Mouse (Mus musculus) cerebellum, adult (tissue): ENCODE results near the gene Plagl1.

Source experiments
- ATAC-seq: cut with Nextera tagmentation; 2 replicates; pipeline ENCODE4 v1.9.2; 2017; ENCODE audit warnings: mild to moderate bottlenecking, moderate library complexity, mixed read lengths; ENCODE audit not compliant: insufficient number of reproducible peaks, low FRiP score, low TSS enrichment

Gene Plagl1

DNA sequence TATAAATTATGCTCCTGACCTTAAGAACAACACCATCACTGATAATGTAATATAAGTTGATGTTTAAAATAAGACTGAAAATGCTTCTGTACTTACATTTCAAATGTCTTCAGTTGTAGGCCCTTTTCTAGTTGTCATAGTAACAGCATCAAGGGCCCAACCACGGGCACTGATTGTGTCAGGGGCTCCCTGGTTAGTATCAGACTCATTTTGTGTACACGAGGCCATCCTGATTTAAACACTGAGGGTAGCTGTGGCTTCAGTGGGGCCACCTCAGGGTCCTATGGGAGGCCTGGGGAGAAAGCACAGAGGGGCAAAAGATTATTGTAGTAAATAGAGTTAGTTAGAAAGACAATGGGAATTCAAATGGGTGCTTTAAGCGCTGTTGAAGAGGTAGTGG is 65.5 kb downstream of the Plagl1 start:
- no peak for ATAC-seq

DNA sequence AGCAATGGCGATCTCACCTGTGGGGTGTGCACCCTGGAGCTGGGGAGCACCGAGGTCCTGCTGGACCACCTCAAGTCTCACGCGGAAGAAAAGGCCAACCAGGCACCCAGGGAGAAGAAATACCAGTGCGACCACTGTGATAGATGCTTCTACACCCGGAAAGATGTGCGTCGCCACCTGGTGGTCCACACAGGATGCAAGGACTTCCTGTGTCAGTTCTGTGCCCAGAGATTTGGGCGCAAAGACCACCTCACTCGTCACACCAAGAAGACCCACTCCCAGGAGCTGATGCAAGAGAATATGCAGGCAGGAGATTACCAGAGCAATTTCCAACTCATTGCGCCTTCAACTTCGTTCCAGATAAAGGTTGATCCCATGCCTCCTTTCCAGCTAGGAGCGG is 67.0 kb downstream of the Plagl1 start:
- ATAC-seq = no peak

DNA sequence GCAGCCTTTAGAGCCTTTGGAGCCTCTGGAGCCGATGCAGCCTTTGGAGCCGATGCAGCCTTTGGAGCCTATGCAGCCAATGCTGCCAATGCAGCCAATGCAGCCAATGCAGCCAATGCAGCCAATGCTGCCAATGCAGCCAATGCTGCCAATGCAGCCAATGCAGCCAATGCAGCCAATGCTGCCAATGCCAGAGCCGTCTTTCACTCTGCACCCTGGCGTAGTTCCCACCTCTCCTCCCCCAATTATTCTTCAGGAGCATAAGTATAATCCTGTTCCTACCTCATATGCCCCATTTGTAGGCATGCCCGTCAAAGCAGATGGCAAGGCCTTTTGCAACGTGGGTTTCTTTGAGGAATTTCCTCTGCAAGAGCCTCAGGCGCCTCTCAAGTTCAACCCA is 67.6 kb downstream of the Plagl1 start:
- no peak for ATAC-seq

DNA sequence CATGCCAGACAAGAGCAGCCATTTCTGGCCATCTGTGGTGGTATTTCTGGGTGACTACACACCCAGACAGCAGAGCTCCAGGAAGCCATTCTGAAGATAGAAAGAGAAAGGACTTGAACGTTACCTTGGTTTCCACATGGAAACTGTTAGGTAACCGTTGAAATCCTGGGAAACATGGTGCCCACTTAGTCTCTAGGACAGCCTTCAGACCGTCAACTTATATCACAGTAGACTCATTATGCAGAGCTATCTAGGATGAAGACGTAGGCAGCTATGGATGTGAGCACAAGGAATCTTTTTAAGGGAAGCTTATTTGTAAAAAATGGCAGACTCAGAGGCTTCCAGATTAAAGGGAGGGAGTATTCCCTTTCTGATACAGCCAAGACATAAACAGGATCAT is 73.5 kb downstream of the Plagl1 start:
- ATAC-seq = no peak

DNA sequence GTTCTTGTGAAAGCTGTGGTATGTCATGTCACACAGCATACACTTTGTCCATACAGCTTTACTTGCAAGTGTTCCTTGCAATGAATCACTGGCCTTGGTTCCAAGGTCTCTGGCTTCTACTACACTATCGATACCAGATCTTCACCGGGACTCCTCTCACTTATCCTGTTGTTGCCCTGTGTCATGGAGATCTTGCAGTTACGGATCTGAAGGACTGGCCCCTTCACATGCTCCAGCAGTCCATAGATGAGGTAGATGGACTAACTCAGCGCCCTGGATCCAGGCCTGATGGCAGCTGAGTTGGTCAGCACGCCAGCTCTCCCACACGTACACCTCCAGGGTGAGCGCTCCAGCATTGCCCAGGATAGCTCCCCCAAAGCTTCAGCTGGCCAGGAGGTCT is 75.0 kb downstream of the Plagl1 start:
- ATAC-seq = no peak

DNA sequence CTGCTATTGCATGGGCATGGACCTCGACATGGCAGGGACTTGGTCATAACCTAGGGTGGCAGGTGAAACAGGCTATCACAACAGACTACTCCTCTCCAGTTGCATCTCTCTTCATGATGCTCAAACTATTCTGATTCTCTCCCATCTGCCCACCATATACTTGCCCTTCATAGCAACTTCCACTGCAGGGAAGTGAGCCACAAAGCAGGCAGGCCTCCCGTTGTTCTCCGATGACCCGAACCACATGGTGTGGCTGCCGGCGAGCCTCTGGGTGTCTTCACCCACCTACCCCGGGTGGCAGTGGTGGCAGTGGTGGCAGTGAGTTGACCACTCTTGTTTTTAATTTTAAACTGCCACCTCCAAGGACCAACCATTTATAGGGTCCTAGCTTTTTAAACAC is 75.4 kb downstream of the Plagl1 start:
- no peak for ATAC-seq

DNA sequence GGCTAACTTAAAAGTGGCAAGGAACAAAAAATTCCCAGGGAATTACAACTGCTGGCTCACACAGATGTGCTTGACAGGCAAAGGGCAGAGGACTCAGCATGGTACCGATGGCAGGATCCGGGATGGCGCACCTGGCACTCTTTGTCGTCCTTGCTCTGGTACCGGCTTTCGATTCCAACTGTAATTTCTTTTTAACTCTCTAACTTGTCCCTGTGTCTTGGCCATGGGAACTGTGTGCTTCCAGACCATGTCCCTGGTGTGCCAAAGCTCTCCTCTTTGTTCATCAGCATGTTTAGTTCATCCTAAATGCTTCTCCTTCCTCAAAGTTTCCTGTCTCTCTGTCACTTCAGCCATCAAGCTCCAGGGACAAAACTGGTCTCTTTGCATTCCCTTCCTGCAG is 77.6 kb downstream of the Plagl1 start:
- ATAC-seq = no peak

DNA sequence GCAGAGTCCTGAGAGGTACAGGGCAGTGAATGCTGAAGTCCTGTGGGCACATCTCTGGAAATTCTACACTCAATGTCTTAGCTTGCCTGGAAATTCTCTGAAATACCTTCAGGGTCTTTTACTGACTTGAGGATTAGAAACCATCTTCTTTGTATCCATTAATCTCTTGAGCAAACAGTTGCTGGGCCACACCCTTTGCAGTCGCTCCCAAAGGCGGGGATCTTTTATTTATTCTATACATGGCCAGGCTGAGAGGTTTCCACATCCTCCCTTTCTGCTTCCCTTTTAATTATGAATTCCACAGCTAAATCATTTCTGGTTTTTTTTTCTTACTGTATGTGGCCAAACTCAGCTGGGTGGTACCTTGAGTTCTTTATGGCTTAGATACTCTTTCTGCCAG is 80.1 kb downstream of the Plagl1 start:
- no peak for ATAC-seq

DNA sequence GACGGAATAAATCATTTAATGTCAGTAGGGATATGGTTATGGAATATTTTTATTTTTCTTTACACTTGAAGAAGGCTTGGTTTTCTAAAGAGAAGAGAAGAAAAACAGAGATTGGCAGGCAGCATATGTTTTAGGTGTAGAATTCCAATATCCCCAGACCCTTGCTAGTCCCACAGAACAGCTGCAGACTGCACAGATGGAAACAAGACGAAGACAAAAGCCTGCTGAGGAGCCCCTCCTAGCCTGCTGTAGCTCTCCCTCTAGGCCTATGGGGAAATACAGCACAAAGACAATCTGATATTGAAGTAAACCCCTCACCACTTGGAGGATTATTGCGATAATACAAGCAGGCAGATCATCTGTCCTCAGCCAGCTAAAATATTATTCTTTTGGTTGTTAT is 90.1 kb downstream of the Plagl1 start:
- no peak for ATAC-seq

DNA sequence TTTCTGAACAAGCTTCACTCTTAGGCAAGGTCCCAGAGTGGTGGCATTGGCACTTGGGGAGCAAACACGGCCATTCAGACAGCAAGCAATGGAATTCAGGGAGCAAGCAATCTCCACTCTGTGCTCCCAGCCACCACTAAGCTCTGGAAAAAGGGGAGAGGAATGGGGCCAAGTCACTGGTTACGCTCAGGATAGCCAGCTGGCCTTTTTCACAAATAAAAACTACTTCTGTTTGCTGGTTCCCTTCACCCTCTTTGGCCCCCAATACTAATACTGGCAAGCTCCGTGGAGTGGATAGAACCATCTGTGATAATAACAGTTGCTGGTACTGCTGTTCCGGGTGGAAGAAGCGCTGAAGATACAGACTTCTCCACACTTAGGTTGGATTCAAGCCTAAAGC is 91.0 kb downstream of the Plagl1 start:
- peak; percentile 31; the same call in 1 of the 2 replicates for ATAC-seq

DNA sequence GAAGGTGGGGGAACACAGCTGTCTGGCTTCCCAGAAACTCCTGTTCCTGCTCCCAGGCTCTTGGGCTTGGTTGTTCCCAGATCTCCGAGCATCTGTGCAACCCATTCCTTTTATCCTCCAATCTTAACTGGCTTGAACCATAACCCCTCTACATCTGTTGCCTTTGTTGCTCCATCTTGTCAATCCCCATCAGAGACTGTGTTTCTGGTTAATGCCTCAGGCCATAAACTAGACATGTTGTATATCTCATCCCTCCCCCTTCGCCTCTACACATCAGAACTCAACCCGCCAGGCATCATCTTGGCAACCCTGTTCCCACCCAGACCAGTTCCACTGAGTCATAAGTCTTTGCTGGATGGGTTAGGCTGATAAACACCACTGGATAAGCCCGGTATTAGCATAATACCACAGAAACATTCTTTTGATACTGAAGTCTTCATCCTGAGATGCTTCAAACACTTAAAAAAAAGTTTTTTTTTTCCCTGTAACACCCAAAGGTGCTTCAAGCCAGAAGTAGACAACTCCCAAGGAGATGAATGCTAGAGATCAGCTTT is 92.6 kb downstream of the Plagl1 start:
- ATAC-seq = no peak

DNA sequence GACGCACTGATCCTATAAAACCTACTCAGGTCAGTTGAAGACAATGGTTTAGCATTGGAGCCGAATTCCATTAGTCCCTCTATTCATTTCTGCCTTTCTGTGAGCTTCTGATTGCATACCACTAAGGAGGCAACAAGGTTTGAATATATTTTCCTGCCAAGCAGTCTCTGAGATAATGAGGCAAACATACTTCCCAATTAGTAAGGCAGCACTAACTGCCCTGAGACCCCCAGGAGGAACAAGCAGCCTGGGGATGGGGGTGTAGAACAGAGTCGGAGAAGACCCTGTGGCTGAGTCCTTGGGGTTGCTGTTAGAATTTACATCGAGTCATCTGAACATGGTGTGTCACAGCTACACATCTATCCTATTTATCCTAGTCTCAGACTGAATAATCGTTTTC is 95.1 kb downstream of the Plagl1 start:
- no peak for ATAC-seq

DNA sequence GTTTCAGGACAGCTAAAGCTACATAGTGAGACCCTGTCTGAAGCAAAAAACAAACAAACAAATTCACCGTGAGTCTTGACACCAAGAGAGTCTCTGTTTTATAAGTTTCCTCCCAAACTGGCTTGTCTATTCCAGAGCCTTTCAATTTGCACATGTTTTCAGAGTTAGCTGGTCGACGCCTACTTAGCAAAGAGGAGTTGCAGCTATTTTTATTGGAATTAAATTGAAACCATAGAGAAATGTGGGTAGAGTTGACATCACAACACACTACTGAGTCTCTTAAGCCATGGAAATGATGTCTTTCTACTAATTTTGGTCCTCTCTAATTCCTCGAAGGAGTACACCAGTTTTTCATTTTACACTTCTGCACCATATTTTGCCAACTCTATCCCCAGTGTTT is 100.6 kb downstream of the Plagl1 start:
- no peak for ATAC-seq

DNA sequence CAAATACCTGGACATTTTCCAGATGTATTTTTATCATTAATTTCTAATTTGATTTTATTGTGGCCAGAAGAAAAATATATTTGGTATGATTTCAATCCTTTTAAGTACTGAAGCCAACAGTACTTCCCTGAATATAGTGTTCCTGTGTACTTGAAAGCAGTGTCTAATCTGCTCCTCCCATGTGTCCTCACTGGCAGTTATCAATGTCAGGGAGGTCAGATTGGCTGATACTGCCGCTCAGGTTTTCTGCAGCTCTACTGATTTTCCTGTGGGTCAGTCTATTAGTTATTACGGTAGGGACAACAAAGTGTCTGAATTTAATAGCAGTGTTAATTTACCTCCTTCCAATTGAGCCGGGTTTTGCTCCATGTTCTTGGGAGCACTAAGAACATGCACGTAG is 101.7 kb downstream of the Plagl1 start:
- ATAC-seq = no peak

DNA sequence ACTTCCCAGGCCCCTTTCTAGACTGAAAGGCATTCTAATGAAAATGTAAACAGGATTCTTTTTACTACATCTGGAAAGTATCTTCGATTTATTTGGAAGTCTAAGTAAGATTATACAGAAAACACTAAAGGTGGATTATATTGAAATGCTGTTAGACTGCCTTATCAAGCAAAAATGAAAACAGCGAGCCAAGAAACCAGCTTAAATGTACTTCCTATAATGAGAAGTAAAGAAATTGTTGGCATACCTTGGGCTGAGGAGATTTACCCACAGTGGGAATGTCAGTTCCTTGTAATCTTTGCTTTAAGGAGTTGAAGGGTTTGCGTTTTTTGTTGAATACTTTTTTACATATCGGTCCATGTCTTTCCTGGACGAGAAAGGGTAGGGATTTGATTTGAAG is 108.2 kb downstream of the Plagl1 start:
- ATAC-seq = no peak

DNA sequence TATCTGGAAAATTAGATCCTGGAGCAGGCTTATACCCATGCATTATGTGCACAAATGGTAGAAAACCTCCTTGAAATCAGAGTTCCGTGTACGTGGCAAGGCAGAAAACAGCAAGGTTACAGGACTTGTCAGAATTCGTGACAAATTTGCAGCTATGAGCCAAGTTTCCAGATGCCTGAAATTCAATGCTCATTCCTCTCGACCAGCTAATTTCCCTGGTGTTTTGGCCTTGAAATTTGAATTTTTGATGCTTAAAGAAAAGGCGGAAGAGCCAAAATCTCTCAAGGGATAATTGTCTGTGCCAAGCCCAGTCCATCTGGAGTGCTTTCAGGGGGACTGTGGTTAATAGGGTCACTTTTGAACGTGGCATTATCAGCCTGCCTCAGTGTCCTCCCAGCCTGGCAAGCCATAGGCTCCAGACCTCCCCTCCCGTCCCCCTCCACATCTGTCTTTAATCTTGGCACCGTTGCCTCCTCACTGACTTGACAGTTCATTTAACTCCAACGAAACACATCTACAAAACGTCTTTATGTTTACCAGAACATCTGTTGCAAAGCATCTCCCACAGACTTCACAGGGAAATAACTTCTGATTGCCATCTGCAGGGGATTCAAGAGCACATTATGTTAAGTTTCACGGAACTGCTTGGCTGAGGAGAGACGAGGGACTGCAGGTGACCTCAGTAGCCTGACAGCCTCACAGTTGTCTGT is 110.6 kb downstream of the Plagl1 start:
- no peak for ATAC-seq

DNA sequence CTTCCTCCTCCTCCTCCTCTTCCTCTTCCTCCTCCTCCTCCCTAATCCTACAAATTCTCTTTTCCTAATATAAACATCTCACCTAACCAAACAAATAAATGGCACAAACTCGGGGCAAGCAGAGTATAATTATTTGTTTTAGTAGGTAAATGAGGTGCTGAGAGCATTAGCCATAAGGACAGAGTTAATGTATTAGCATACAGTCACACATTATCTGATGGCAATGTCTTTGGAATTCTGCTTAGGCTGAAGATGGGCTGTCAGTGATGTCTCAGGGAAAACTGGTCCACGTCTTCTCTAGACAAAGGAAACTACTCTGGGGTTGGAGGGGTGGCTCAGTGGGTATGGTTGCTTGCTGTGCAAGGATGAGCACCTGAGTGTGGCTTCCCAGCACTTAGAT is 111.2 kb downstream of the Plagl1 start:
- no peak for ATAC-seq

DNA sequence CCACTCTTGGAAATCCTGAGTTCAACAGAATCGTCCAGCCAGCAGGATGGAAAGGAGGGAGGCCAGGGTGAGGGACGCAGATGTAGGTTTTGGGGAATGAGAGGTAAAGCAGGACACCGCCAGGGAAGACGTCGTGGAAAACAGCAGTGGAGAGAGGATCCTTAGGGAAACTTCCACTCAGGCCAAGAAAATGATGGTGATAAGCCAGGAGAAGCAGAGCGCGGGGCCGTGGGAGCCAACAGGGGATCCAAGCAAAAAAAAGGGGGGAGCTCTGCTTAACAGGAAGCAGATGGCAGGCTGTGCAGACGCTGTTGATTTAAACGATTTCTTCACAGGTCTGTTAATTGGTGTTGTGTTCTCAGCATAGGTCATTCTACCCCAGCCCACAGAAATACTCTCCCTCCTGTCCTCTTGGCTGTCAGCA is 112.5 kb downstream of the Plagl1 start:
- no peak for ATAC-seq

DNA sequence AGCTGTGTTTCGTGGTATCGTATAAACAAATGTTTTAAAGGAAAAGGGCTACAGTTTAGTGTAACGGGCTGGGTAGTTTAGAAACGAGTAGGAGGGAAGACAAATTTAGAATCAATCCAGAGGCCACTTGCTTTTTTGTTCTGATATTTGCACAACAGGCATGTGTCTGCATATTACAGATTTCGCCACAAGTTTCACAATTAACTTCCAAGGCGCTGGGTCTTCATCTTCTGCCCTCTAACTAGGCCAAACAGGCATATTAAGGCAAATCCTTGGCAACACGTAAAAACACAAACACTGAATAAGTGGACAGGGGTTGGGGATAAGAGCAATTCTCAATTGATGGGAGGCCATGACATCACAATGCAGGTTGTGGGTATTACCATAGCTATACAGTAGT is 115.6 kb downstream of the Plagl1 start:
- no peak for ATAC-seq

DNA sequence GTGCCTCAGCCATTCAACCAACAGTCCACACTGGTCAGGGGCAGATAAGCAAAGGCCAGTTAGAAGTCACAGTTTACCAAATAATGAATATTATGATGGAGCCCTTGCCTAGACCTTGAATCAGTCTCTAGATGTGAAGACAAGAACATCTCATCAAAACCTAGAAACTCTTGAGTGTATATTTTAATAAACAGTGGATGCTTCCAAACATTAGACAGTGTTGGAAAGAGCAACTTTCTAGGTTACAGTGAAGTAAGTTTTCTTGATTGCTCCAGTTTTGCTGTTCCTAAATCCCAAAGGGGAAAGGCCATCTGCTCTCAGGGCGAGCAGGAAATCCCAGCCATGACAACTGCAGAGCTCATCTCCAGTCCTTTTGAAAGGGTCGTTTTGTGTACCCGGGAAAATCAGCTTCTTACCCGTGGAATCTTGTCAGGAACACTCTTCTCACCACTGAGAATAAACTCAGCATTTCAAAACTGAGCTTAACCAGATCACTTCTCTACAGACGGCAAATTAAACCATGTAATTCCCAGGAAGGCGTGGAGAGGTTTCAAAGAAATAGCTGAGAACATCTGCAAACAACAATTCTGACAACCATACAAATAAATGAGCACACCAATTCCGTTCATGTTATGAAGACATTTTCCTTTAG is 117.8 kb downstream of the Plagl1 start, which contains the start of gene Zc2hc1b:
Gene Zc2hc1b (minus strand): TSS at position 51 of the 652 bp plus-strand sequence.
- no peak for ATAC-seq

DNA sequence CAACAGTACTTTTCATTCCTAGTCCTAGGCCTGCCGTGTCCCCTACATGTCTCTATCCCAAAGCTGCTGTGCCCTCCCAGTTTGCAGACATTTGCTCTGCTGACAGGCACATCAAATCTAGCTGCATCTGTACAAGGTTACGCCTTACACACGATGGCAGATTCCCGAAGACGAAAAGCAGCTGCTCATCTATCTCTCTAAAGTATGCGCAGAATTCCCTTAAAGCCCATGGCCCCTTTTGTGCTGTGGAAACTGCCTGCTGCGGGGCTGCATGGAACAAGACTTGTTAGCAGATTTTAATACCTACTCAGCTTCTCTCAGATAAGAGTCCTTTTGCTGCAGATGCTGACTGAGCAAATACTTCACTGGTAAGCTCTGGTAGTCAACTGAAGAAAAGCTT is 119.9 kb downstream of the Plagl1 start:
- ATAC-seq = no peak
